Mouse (Mus musculus): ENCODE results near the gene Zfp948.

- no peak for TF ChIP-seq CTCF (IDR thresholded peaks at IDR 0.05; ENCODE audit: insufficient read depth, low read length)
- TF ChIP-seq POLR2A (IDR thresholded peaks at IDR 0.05; ENCODE audit: borderline replicate concordance, extremely low read depth, low read depth, low read length): no peak
Observed at GRCm38 (mm10) chr17:21579080-21579479, 12.3 kb downstream of the Zfp948 start.
